Mouse (Mus musculus): ENCODE data around the gene Serpinf2. TPM values are rescaled to one million over a fixed set of nuclear protein-coding genes. Genes with fewer than 3 reads are reported as not detected.
"Not testable (repeated sequence)": the region's sequence is repeated elsewhere in the genome, so short reads cannot be mapped to it uniquely, and the experiment has no call there.

Gene Serpinf2
- total RNA-seq, 2 experiments from 2014 or later, result 0.56 TPM; not detected in 1

DNA sequence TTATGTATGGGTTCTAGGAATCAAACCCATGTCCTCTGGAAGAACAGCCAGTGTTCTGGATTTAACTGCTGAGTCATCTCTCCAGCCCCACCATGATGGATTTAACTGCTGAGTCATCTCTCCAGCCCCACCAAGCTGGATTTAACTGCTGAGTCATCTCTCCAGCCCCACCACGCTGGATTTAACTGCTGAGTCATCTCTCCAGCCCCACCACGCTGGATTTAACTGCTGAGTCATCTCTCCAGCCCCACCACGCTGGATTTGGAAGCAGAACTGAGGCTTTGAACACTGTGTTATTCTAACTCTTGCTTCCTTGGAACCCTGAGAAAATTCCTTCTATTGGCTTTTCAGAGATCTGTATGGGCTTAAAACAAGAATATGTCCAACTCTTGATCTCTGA is 55.9 kb downstream of the Serpinf2 start:
- not testable (repeated sequence) for DNase-seq

Small RNA genes lying within 50 kb of the gene (microRNA-seq; reads per million reads assigned to microRNA genes)
- gene Mir22, result 5,222 to 5,377 reads per million in 2 experiments

Other genes with a start within 250 kb of the Serpinf2 start
- gene Dph1, start 248.3 kb downstream of the Serpinf2 start, total RNA-seq (2021), result 1 to 10 TPM; 8.3 to 8.4 TPM
- gene Rtn4rl1, start 245.8 kb downstream of the Serpinf2 start, total RNA-seq (2021), result 1 to 10 TPM; 3.2 to 3.8 TPM
- gene Rpa1, start 91.3 kb downstream of the Serpinf2 start, total RNA-seq (2021), result 10 to 100 TPM; 56.8 to 59.3 TPM
- 1 to 10 TPM; 6.1 to 6.6 TPM for gene Smyd4, start 91.2 kb downstream of the Serpinf2 start, total RNA-seq (2021)
- gene Serpinf1, start 16.9 kb downstream of the Serpinf2 start, total RNA-seq (2021), result 100 to 1,000 TPM; 134 to 239 TPM
- gene Wdr81, start 15.1 kb upstream of the Serpinf2 start, total RNA-seq (2021), result 1 to 10 TPM; 7.2 to 7.9 TPM
- 10 to 100 TPM; 13.5 to 14.9 TPM for gene Tlcd2, start 22.1 kb upstream of the Serpinf2 start, total RNA-seq (2021)
- gene Prpf8, start 47.2 kb upstream of the Serpinf2 start, total RNA-seq (2021), result 10 to 100 TPM; 77.6 to 83.7 TPM
- gene Rilp, start 70.5 kb upstream of the Serpinf2 start, total RNA-seq (2021), result 10 to 100 TPM; 25.5 to 32.6 TPM
- 10 to 100 TPM in 1 of 2 experiments, 1 to 10 TPM in 1; 7.9 to 10.0 TPM for gene Scarf1, start 73.9 kb upstream of the Serpinf2 start, total RNA-seq (2021)
- gene Slc43a2, start 92.1 kb upstream of the Serpinf2 start, total RNA-seq (2021), result 10 to 100 TPM; 24.2 to 27.3 TPM
- gene Pitpna, start 148.5 kb upstream of the Serpinf2 start, total RNA-seq (2021), result 100 to 1,000 TPM; 148 to 160 TPM
- 10 to 100 TPM; 22.5 to 23.3 TPM for gene Inpp5k, start 191.4 kb upstream of the Serpinf2 start, total RNA-seq (2021)
- gene Myo1c, start 210.9 kb upstream of the Serpinf2 start, total RNA-seq (2021), result 10 to 100 TPM; 56.3 to 65.1 TPM
- 10 to 100 TPM; 53.0 to 59.8 TPM for gene Crk, start 239.7 kb upstream of the Serpinf2 start, total RNA-seq (2021)

Measured in gastrocnemius, postnatal 10 days (tissue).